Mouse (Mus musculus): ENCODE measurements around the gene Smc3.

DNA sequence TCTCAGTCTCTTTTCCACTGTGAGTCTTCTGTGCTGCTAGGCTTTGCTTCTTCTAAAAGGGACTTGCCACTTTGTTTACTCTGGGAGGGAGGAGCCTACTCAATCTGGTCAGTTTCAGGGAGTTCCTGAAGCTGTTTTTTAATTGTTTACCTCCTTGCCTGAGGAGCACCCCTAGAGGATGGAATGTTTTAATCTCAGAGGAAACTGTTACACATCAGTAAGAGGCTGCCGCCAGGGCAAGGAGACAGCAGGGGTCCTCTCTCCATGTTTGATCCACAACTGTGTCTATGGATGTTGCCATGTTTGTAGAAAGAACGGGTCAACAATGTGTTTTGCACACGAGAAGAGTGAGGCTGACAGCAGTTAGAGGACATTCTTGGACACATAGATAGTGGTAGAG is 39.8 kb upstream of the Smc3 start:
- no peak for TF ChIP-seq POLR2A (IDR thresholded peaks at IDR 0.05; ENCODE audit: low read depth, low read length)
- TF ChIP-seq TBP (conservative IDR thresholded peaks at IDR 0.05; ENCODE audit: low read depth, low read length) = no peak
- TF ChIP-seq KAT2A (IDR thresholded peaks at IDR 0.05; ENCODE audit: insufficient replicate concordance, low read length) = no peak
- TF ChIP-seq CTCF (conservative IDR thresholded peaks at IDR 0.05 in 1 of 2, IDR thresholded peaks at IDR 0.05 in 1 of 2; ENCODE audit: low read depth in 2 of 2, low read length in 2 of 2) = no peak
- no peak for TF ChIP-seq MYC (IDR thresholded peaks at IDR 0.05; ENCODE audit: low read depth, low read length)
- TF ChIP-seq POLR2AphosphoS2 (IDR thresholded peaks at IDR 0.05; ENCODE audit: low read depth, low read length) = no peak
- TF ChIP-seq UBTF (IDR thresholded peaks at IDR 0.05; ENCODE audit: low read depth, low read length) = no peak
- no peak for TF ChIP-seq ZC3H11A (IDR thresholded peaks at IDR 0.05; ENCODE audit: low read depth, low read length)
- no peak for TF ChIP-seq MAX (IDR thresholded peaks at IDR 0.05; ENCODE audit: low read length)
- no peak for TF ChIP-seq EP300 (IDR thresholded peaks at IDR 0.05; ENCODE audit: low read length)
- TF ChIP-seq RAD21 (IDR thresholded peaks at IDR 0.05; ENCODE audit: low read depth, low read length) = no peak
- TF ChIP-seq SMC3 (IDR thresholded peaks at IDR 0.05; ENCODE audit: low read depth, low read length) = no peak

Data from CH12.LX (cell line).